ENCODE assay signal across 8 mouse cellular contexts in the genomic region with DNA sequence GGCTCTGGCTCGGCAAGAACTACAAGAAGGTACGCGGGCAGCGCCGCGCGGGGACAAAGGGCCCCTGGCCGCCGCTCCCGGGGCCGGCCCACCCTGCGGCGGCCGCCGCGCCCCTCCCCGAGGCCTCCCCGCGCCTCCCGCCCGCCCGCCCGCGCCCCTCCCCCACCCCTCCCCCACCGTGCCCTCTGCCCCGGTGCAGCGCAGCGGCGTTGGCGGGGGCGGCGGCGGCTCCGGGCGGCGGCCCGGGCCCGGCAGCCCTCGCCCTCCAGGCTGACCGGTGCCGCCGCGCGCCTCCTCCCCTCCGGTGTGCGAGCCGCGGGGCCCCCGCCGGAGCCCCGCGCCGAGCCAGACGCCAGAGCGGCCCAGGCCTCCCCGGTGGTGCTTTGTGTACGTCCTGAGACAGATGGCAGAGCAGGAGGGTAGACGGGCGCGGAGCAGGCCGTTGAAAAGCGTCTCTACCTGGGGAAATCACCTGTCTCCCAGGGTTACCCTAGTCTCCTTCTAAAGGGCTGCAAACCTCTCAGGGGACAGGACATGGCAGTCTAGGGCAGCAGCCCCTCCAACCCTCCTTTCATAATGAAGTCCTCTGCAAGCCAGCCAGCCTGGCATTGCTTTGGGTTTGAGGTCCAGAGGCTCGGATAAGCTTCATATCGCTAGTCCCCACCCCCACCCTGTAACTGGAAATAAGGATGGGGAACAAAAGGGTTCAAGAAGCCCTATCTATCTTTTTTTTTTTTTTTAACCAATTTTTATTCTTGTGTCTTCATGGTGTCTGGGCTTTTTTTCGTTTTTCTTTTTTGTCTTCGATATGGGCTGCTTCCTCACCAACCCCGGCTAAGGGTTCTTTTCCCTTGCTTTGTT. TPM values are rescaled to one million over a fixed set of nuclear protein-coding genes. Genes with fewer than 3 reads are reported as not detected.
DNase-seq lines count a peak whose midpoint lies in the region; ATAC-seq lines count a peak whose summit lies in the region.

No protein-coding gene starts in this region.

- H3K4me3 ChIP-seq in heart, embryonic 11.5 days (ENCODE audit: low read depth, low read length), result peak overlapping the region; percentile 100

- H3K27me3 ChIP-seq in heart, embryonic 11.5 days (ENCODE audit: control insufficient read depth, insufficient read depth, low read length), result no peaks in the 10 kb centered on the region

- no peaks in the 10 kb centered on the region for H3K9me3 ChIP-seq in heart, embryonic 11.5 days (replicated peaks; ENCODE audit: control insufficient read depth, low read length)

- peak; percentile 60 for DNase-seq in CD4-positive helper T cell, adult 2 months (ENCODE audit: low read depth, low spot score)
- peak; percentile 57 for DNase-seq in R1 (ENCODE audit: low read depth, low spot score)
- DNase-seq in embryo, embryonic 10.5 days (ENCODE audit: low spot score), result peak; percentile 66
- DNase-seq in kidney, postnatal 25 days, result peak; percentile 31 to 66
- peak; percentile 31 for DNase-seq in lung, postnatal 14 days
- DNase-seq in right cerebral cortex, postnatal 14 days, result peak; percentile 34
- peak; percentile 64 for DNase-seq in yolk sac, embryonic 10.5 days (ENCODE audit: low spot score)

- ATAC-seq in heart, embryonic 11.5 days (replicated peaks; ENCODE audit: insufficient number of reproducible peaks, low FRiP score, low TSS enrichment), result peak; percentile 61

- WGBS in heart, embryonic 11.5 days (ENCODE audit: insufficient replicate concordance), result 2% methylated on average over 16 of the region's 67 CpGs

- peaks cover 20% of the 10 kb centered on the region for H3K36me3 ChIP-seq in heart, embryonic 11.5 days (ENCODE audit: control insufficient read depth, insufficient read depth, low read length)

- peak overlapping the region; percentile 78 for H3K4me2 ChIP-seq in heart, embryonic 11.5 days

- peak overlapping the region; percentile 96 for H3K27ac ChIP-seq in heart, embryonic 11.5 days (ENCODE audit: low read depth, low read length)

- H3K4me1 ChIP-seq in heart, embryonic 11.5 days (ENCODE audit: control insufficient read depth, insufficient read depth, low read length), result peaks cover 10% of the 10 kb centered on the region

- H3K9ac ChIP-seq in heart, embryonic 11.5 days (ENCODE audit: low read depth, low read length), result peak overlapping the region; percentile 96

RNA-seq across cellular contexts. Expression of gene Smarcc2, which starts 0.6 kb away (rescaled TPM):
- 70.8 and 82.8 TPM in 2 replicates for polyA plus RNA-seq in heart, embryonic 11.5 days (2014; fragmentation: Nextera tagmentation; extraction: Ambion mirVana)

RNA-seq across cellular contexts. Expression of gene Myl6, which starts 34.3 kb away (rescaled TPM):
- polyA plus RNA-seq in heart, embryonic 11.5 days (2014; fragmentation: Nextera tagmentation; extraction: Ambion mirVana), result 1,242 and 1,345 TPM in 2 replicates

RNA-seq across cellular contexts. Expression of gene Myl6b, which starts 38.8 kb away (rescaled TPM):
- 3.3 and 5.4 TPM in 2 replicates for polyA plus RNA-seq in heart, embryonic 11.5 days (2014; fragmentation: Nextera tagmentation; extraction: Ambion mirVana)

RNA-seq across cellular contexts. Expression of gene Rnf41, which starts 48.2 kb away (rescaled TPM):
- 24.5 and 24.8 TPM in 2 replicates for polyA plus RNA-seq in heart, embryonic 11.5 days (2014; fragmentation: Nextera tagmentation; extraction: Ambion mirVana)

RNA-seq across cellular contexts. Expression of gene Nabp2, which starts 48.3 kb away (rescaled TPM):
- 61.6 and 70.8 TPM in 2 replicates for polyA plus RNA-seq in heart, embryonic 11.5 days (2014; fragmentation: Nextera tagmentation; extraction: Ambion mirVana)

Comparison
In these comparisons a context has a peak if more than half of its experiments do, and no peak if none do; other contexts are left out.
1. Peak in every context shown above with its lines: DNase-seq, ATAC-seq, H3K4me3 ChIP-seq and H3K27ac ChIP-seq.